Mouse (Mus musculus): ENCODE results near the gene Tspan14. TPM values are rescaled to one million over a fixed set of nuclear protein-coding genes. Genes with fewer than 3 reads are reported as not detected.

Gene Tspan14
- total RNA-seq, 2 experiments from 2014 or later, result 58.1 to 61.8 TPM

Other genes starting within 250 kb of the Tspan14 start
- 1 to 10 TPM; 2.9 to 4.4 TPM for gene Sh2d4b, start 73.5 kb downstream of the Tspan14 start, total RNA-seq (2021)
- gene Fam213a, start 47.0 kb upstream of the Tspan14 start, total RNA-seq (2021), result 100 to 1,000 TPM; 115 to 120 TPM
- under 1 TPM; 0.62 to 0.85 TPM for gene Dydc2, start 102.4 kb upstream of the Tspan14 start, total RNA-seq (2021)
- not detected for gene Dydc1, start 106.1 kb upstream of the Tspan14 start, total RNA-seq (2021)
- not detected for gene Mat1a, start 138.2 kb upstream of the Tspan14 start, total RNA-seq (2021)
- not detected for gene Sftpa1, start 165.0 kb upstream of the Tspan14 start, total RNA-seq (2021)
- not detected for gene Mbl1, start 184.7 kb upstream of the Tspan14 start, total RNA-seq (2021)
- gene Sftpd, start 218.3 kb upstream of the Tspan14 start, total RNA-seq (2021), result not detected

All from left cerebral cortex, postnatal 25 days (tissue).